Mouse (Mus musculus) gastrocnemius, adult 2 months (tissue): ENCODE measurements around the gene Gpr39. TPM values are rescaled to one million over a fixed set of nuclear protein-coding genes. Genes with fewer than 3 reads are reported as not detected.

Experiments used
- DNase-seq: peaks from one replicate; pipeline ENCODE4 v3.0.0; 2022
- H3K27ac ChIP-seq: fragments of 200-600 bp; 2 replicates; pipeline ENCODE4 v1.8.1; 2022; ENCODE audit warnings: mild to moderate bottlenecking
- H3K4me3 ChIP-seq: fragments of 200-600 bp; 2 replicates; pipeline ENCODE4 v1.8.1; 2022; ENCODE audit warnings: mild to moderate bottlenecking, moderate library complexity
- CTCF ChIP-seq: fragments of 200-600 bp; IDR thresholded peaks from 2 replicates; pipeline ENCODE4 v1.8.1; 2022; ENCODE audit warnings: antibody characterized with exemption, mild to moderate bottlenecking, moderate library complexity
- intact Hi-C: fragments of 180-260 bp; cut with DNase I; formaldehyde crosslinking; loops from one replicate; pipeline ENCODE4 v1.15.1; 2025
- total RNA-seq, 2 experiments: library from RNA; stranded (reverse); gene quantifications; 2 replicates each; pipeline ENCODE4 v1.2.3; 2021

Gpr39 gene
- total RNA-seq, 2 experiments from 2014 or later, result not detected

DNA sequence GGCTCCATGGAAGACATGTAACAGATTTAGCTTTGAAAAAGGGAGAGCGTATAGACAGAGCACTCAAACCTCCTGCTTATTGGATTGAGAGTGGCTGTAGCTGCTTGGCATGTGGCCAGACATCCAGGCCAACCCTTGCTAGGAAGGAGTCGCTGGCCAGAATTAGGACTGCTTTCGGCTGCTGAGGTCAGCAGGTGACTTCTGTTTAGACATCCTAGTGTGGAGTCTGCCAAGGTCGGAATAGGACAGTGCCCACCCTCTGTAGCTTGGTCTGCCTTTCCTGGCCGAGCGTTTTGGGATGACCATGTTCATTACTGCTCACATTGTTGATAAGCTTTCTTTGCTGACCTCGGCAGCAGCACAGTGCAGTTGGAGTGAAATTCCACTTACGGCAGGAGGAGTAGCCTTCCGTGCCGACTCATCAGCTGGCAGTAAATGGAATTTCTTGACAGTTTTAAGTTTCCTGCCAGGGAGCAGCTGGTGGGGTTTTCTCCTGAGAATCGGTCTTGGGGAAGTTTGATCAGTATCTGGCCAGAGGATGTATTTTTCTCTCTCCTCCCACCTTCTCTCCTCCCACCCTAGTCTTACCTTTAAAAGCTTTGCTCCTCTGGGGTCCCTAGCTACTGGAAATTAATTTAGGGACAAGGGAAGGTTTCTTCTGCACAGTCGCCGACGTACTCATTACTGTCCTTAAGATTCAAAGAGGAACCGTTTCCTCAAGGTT lies 83.3 kb downstream of the Gpr39 start:
- peak overlapping the region; percentile 41 for H3K4me3 ChIP-seq
- intact Hi-C loops, result no loop called here
- TF ChIP-seq CTCF, result no peak
- no peak overlapping the region for H3K27ac ChIP-seq
- peak; percentile 47 for DNase-seq

DNA sequence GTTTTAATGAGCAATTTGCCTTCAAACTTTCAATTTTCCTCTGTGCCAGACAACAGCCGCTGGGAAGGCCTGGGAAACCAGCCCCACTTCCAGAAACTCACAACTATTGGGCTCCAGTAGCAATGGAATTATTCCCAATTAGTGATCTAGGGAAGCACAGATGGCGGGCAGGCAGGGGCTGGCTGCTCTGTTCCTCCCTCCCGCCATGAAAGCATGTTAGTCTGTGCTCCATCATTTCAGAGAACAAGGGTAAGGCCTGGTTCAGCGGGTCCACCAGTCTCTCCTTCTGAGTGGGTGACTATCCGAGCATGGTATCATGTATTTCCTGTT lies 83.9 kb downstream of the Gpr39 start:
- Histone ChIP-seq H3K27ac (no peak overlapping the region), H3K4me3 (no peak overlapping the region)
- no peak for TF ChIP-seq CTCF
- no peak for DNase-seq
- intact Hi-C loops, result no loop called here

DNA sequence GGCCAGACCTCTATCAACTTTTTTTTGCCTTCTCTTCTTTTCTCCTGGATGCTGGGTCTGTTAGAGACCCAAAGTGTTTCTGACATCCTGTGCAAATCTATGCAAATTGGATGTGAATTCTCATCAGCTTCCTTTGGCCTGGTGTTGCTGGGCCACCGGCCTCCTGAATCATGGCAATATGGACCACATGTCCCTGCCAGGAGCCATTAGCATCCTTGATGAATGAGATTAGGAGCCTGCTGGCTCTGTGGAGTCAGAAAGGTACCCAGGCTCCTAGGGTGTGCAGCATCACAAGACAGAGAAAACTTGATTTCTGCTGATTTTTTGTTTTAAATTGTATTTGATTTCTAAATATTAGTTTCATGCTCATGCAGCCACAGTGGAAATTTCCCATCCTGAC lies 85.3 kb downstream of the Gpr39 start:
- TF ChIP-seq CTCF, result no peak
- Histone ChIP-seq H3K4me3 (no peak overlapping the region), H3K27ac (no peak overlapping the region)
- intact Hi-C loops, result no loop called here
- DNase-seq, result no peak

- intact Hi-C loops, result loop anchor here (5.0 kb wide), 2 partner anchors 642 to 1142 kb away; no protein-coding TSS in a partner anchor
- Histone ChIP-seq H3K27ac (no peak overlapping the region), H3K4me3 (no peak overlapping the region)
- peak; percentile 73 for TF ChIP-seq CTCF
- peak; percentile 60 for DNase-seq
These were observed 113.0 kb downstream of the Gpr39 start for GRCm38 (mm10) chr1:125789804-125790203.

DNA sequence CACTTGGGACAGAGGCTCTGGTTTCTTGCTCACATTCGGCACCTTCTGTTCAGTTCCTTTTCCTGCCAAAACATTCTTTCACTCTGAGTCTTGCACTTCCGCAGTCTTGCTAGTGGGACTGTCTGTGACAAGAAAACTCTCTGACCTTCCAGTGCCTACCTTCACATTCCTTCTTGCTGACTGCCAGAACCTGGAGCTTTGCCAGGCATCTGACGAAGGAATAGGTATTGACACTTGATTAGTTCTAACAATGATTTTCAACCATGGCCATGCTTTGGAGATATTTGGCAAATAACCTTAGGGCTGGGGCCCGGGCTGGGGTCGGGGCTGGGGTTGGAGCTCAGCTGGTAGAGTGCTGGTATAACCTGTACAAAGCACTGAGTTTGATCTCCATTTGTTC lies 123.7 kb downstream of the Gpr39 start:
- Histone ChIP-seq H3K27ac (no peak overlapping the region), H3K4me3 (no peak overlapping the region)
- TF ChIP-seq CTCF, result no peak
- no peak for DNase-seq
- intact Hi-C loops, result no loop called here

- no peak for TF ChIP-seq CTCF
- Histone ChIP-seq H3K4me3 (no peak overlapping the region), H3K27ac (no peak overlapping the region)
- DNase-seq, result no peak
- intact Hi-C loops, result no loop called here
These were observed 131.6 kb downstream of the Gpr39 start for GRCm38 (mm10) chr1:125808426-125808825.

DNA sequence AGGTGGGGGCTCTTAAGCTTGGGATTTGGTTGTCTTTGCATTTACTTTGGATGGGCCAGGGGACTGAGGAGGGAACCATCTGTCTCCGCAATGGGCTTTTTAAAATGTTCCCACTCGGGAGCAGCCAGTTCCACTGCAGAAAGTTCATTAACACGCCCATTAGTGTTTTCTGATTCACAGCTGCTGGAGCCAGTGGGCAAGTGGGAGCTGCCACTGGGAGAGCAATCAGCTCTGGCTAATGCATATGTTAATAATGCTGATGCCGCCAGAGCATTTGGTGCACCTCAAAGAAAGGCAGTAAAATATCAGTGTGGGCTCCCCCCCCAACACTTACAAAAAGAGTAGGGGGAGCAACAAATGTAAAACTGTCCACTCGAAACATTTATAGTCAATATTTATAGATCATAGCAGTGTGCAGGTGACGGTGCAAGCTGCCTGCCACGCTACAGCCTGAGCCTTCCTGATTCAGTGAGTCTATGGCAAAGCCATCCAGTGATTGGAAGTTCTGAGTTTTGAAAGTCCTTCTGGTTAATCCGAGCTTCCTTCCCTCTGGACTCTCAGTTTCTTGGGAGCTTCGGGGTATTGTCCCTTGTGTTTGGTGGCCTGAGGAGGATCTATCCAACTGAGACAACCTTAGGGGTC lies 136.5 kb downstream of the Gpr39 start:
- Histone ChIP-seq H3K27ac (no peak overlapping the region), H3K4me3 (no peak overlapping the region)
- DNase-seq, result no peak
- intact Hi-C loops, result no loop called here
- no peak for TF ChIP-seq CTCF

DNA sequence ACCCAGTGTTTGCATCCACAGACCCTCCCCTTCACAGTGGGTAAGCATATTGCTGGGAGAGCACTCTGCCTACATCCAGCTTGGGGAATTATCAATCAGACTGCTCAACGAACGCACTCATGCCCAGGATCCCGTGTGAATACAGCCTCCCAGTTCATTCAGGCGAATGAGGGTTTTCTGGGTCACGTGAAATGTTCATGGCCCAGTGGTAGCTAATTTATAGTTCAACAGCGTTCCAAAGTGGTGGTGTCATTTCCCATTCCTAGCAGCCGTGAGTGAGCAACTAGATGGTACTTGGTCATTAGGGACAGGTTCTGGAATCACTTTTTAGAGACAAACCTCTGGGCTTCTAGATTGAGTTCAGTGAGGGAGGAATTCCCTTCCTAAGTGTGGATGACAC lies 144.3 kb downstream of the Gpr39 start:
- H3K27ac ChIP-seq, result no peak overlapping the region
- intact Hi-C loops, result no loop called here
- TF ChIP-seq CTCF, result no peak
- no peak overlapping the region for H3K4me3 ChIP-seq
- no peak for DNase-seq

DNA sequence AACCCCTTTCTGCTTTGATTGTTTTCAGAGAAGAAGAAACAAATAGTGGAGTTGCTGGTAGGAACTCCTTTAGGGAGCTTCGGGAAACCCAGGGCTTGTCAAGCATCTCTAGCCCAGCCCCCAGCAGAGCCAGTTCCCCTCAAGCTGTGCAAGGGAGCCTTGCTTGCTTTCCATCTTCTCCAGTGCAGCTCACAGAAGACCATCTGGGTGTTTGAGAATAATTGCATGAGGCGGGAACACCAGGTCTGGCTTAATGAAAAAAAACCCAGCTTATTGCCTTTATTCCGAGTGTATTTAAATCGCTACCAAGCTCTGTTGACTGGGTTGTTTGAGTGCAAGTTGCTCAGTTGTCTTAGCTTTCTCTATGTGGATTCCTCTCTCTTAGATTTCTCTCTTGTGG lies 146.8 kb downstream of the Gpr39 start:
- Histone ChIP-seq H3K4me3 (no peak overlapping the region), H3K27ac (no peak overlapping the region)
- intact Hi-C loops, result no loop called here
- DNase-seq, result no peak
- no peak for TF ChIP-seq CTCF

DNA sequence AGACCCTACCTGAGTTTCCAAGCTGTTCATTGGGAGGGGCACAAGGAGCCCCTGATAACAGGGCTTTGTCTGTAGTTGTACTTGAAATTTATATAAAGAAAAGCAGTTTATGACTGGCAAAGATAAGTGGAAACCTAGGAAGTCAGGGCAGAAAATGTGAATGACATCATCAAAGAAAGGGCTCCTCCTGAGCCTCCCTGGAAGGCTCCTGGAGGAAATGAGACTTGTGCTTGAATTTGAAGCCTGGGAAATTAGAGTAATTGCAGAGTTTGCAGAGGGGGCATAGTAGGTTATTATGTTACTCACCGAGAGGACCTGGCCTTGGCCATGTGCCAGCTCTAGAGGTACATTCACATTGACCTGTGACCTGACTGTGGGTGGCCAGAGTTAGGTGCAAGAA lies 160.7 kb downstream of the Gpr39 start:
- no peak for TF ChIP-seq CTCF
- DNase-seq, result no peak
- intact Hi-C loops, result no loop called here
- no peak overlapping the region for H3K4me3 ChIP-seq
- H3K27ac ChIP-seq, result no peak overlapping the region

DNA sequence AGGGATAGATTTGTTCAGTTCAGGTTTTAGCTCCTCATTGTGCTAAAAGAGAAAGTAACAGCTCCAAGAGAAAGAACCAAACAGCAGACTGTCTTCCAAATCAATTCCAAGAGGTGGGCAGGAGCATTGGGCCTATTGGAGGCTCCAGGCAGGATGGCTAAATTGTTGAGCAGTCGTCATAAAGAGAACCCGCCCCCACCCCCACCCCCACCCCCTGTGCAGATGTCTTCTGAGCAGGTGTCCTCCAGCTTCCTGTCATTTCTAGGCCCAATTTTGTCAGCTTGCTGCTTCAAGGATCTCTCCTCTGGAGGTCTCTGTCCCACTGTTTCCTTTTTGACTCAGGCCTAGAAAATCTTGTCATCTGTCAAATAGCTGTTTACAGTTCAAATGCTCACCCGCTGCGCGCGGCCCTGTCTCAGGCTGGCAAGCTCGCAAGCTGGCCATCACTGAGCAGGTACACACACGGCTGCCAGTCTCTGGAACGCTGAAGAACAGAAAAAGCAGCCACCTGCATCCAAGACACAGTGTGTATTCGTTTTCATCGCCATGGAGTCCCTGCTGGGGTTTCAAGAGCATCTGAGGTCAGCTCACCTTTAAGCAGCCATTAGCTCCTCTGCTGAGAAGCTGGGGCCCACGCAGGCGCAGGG lies 163.1 kb downstream of the Gpr39 start:
- Histone ChIP-seq H3K4me3 (no peak overlapping the region), H3K27ac (no peak overlapping the region)
- TF ChIP-seq CTCF, result no peak
- intact Hi-C loops, result no loop called here
- DNase-seq, result no peak

DNA sequence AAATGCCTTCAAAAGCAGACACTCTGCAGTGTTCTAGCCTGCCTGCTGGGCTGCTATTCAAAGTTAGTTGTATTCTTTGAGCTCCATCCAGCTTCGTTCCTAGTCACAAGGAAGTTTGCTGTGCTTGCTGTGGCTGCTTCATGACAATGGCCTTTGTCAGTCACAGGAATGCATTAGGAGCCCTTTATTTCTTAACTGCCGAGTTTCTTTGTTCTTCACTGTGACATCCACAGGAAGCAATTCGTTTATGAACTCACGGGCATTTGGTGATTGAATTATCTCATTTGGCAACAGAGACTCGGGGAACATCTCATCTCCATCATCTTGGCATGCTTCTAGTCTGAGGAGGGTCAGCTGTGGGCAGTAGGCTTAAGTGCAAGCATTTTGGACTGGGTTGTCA lies 177.9 kb downstream of the Gpr39 start:
- DNase-seq, result no peak
- no peak for TF ChIP-seq CTCF
- intact Hi-C loops, result no loop called here
- Histone ChIP-seq H3K4me3 (no peak overlapping the region), H3K27ac (no peak overlapping the region)

GRCm38 (mm10) chr1:125858631-125859030 lies 181.8 kb downstream of the Gpr39 start:
- intact Hi-C loops, result no loop called here
- H3K27ac ChIP-seq, result no peak overlapping the region
- no peak for DNase-seq
- TF ChIP-seq CTCF, result no peak
- no peak overlapping the region for H3K4me3 ChIP-seq

DNA sequence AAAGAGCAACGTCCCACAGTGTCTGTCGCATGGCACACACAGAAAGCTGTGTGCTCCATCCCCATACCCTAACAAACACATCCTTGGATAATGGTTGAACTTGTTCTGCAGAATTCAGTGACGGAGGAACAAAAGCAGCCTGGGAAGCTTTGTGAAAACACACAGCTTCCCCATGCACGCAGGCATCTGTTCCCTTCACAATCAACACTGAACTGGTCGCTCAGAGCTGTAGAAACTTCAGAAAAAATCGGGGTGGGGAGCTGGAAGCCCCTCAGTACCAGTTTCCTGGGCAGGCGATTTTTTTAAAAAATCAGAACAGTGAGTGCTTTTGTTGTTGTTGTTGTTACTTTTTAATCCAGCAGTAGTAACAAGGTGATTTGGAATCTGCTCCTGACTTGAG lies 193.3 kb downstream of the Gpr39 start:
- TF ChIP-seq CTCF, result no peak
- intact Hi-C loops, result no loop called here
- Histone ChIP-seq H3K4me3 (no peak overlapping the region), H3K27ac (no peak overlapping the region)
- no peak for DNase-seq
